Mouse (Mus musculus) adrenal gland (tissue): Measurements from ENCODE around the gene Lrrc4b.

Experiments used
- intact Hi-C: fragments of 180-260 bp; cut with DNase I; formaldehyde crosslinking; loops from one replicate; pipeline ENCODE4 v1.15.1; 2025

Gene Lrrc4b

GRCm38 (mm10) chr7:44463056-44463425, 34.2 kb downstream of the Lrrc4b start:
- intact Hi-C loops, result no loop called here

DNA sequence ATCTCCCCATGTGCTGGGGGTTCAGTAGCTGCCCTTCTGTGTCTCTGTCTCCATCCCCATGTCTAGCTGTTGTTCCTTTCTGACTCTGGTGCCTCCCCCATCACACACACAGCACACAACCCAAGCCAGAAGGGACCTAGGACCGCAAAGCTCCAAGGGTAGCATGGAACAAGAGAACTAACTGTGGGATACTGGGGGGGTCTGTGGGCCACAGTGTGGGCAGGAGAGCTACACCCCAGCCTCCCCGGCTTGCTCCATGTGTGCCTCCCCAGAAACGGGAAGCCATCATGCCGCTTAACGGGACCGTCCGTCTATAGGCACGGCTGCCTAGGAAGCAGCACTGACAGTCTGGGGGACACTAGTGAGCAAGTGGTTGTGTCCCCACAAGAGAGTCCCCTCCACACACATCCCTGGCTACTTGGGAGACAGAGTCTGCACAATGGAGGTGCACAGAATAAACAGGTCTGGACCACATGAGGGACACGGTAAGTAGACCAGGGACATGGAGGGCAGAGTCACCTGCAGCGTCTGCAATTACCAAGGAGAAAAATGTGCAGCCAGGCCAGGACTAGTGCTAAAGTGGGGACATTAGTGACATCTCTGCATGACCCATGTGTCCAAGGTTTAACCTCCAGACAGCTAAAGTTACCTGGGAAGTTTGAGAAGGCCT, 34.9 kb downstream of the Lrrc4b start:
- intact Hi-C loops, result no loop called here

GRCm38 (mm10) chr7:44464511-44464910, 35.7 kb downstream of the Lrrc4b start:
- intact Hi-C loops, result no loop called here

DNA sequence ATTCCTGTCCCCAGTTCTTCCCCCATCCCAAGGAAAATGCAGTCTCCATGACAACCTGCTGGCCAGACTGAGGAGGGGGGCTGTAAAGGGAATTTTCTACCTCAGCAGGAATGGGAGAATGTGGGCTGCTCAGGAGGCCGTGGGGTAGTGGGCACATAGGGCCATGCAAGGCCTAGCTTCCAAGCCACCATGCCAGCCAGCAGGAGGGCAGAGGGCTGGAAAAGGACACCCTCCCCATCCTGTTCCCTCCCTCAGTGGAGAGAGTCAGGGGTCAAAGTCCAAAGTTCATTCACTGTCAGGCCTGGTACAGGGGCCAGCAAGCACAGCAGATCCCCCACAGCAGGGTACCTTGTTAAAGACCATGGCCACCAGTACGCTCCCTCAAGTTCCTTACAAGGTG, 36.3 kb downstream of the Lrrc4b start, which contains the start of gene Aspdh:
Gene Aspdh, plus strand, starts transcription at position 281 of the 400 bp plus-strand sequence.
- intact Hi-C loops, result loop anchor here (5.0 kb wide), 1 partner anchor 88 kb away; no protein-coding TSS in a partner anchor

GRCm38 (mm10) chr7:44466006-44466887, 37.4 kb downstream of the Lrrc4b start:
- intact Hi-C loops, result loop anchor here (5.0 kb wide), 1 partner anchor 89 kb away; no protein-coding TSS in a partner anchor

DNA sequence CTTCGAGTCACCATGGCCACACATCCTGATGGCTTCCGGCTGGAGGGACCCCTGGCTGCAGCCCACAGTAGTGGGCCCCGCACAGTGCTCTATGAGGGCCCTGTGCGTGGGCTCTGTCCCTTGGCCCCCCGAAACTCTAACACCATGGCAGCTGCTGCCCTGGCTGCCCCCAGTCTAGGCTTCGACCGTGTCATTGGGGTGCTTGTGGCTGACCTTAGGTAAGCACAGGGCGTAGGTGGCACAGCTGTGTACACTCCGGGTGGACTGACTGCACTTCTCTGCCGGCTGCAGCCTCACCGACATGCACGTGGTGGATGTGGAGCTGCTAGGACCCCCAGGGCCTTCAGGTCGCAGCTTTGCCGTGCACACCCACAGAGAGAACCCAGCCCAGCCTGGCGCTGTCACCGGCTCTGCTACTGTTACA, 38.1 kb downstream of the Lrrc4b start:
- intact Hi-C loops, result loop anchor here (5.0 kb wide), 1 partner anchor 90 kb away; no protein-coding TSS in a partner anchor

- intact Hi-C loops, result loop anchor here (5.0 kb wide), 1 partner anchor 91 kb away; no protein-coding TSS in a partner anchor
These were observed 39.1 kb downstream of the Lrrc4b start, which contains the start of gene Josd2 for GRCm38 (mm10) chr7:44467811-44468411. TSS of gene Josd2 (plus strand) at chr7:44467980.

GRCm38 (mm10) chr7:44468644-44469285, 39.9 kb downstream of the Lrrc4b start:
- intact Hi-C loops, result loop anchor here (5.0 kb wide), 1 partner anchor 91 kb away; no protein-coding TSS in a partner anchor

GRCm38 (mm10) chr7:44469677-44470675, 41.2 kb downstream of the Lrrc4b start:
- intact Hi-C loops, result loop anchor here (5.0 kb wide), 1 partner anchor 93 kb away; no protein-coding TSS in a partner anchor

DNA sequence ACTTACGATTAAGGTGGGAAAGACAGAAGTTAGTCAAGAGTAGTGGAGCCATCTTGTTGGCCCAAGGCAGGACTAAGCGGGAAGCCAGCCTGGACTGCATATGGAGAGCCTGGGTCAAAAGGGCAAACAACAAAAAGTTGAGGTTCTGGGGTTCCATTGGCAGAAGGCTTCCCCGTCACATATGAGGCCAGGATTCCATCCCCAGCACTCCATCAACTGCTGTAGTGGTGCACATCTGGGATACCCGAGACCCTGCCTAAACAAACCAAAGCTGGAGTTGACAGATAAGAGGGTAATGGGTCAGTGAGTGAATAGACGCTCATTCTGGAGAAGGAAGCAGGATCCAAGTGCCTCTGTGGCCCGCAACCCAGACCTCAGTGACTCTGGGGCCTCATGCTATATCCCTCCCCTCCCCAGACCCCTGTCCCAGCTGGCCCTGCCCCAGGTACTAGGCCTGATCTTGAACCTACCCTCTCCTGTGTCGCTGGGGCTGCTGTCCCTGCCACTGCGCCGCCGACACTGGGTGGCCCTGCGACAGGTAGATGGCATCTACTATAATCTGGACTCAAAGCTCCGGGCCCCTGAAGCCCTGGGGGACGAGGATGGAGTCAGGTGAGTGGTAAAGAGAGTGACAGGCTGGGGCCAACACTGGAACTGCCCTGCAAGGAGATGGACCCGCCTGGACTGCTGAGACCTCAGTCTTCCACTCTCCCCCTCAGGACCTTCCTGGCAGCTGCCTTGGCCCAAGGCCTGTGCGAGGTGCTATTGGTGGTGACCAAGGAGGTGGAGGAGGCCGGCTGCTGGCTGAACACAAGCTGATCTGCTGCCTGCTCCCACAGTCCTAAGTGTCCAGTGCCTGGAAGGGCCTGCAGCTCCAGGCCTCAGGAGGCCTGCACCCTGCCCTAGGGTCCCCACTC, 42.1 kb downstream of the Lrrc4b start:
- intact Hi-C loops, result no loop called here

DNA sequence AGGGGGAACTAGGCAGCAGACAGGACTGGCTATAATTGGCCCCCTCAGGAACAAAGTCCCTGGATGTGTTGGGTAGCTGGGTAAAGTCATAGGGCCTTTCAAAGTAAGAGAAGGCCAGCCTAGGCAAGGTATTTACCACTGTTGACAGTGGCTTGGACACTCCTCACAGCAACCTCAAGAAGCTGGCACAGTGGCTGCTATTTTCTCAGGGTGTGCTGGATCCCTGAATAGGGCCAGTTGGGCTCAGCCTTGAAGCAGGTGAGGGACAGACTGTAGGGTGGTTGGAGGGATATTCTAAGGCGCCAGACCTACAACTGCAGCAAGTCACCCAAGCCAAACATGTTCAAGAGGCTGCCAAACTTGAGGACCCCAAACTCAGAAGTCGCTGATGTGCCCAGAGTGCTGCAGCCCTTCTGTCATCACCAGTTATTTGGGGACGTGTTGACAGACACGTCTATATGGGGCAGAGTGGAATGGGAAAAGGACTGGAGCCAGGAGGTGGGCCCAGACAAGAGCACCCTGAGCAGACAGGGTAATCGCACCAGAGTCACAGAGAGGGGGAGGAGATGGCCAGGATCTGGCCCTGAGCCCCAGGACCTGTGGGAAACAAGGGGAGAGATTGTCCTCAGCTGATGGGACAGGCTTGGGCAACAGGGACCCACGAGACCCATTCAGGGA, 43.2 kb downstream of the Lrrc4b start:
- intact Hi-C loops, result no loop called here

DNA sequence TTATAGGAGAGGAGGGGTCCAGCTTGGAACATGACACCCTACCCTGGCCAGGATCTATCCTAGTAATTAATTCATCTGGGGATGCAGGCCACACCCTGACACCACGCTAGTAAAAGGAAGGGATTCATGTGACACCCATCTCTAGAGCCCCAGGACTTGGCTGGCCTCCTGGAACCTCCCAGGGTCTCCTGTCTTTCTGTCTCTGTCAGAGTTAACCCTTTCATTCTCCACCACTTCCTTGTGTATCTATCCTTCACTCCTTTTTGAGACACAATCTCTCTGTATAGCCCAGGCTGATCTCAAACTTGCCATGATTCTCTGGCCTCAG, 43.7 kb downstream of the Lrrc4b start:
- intact Hi-C loops, result no loop called here

DNA sequence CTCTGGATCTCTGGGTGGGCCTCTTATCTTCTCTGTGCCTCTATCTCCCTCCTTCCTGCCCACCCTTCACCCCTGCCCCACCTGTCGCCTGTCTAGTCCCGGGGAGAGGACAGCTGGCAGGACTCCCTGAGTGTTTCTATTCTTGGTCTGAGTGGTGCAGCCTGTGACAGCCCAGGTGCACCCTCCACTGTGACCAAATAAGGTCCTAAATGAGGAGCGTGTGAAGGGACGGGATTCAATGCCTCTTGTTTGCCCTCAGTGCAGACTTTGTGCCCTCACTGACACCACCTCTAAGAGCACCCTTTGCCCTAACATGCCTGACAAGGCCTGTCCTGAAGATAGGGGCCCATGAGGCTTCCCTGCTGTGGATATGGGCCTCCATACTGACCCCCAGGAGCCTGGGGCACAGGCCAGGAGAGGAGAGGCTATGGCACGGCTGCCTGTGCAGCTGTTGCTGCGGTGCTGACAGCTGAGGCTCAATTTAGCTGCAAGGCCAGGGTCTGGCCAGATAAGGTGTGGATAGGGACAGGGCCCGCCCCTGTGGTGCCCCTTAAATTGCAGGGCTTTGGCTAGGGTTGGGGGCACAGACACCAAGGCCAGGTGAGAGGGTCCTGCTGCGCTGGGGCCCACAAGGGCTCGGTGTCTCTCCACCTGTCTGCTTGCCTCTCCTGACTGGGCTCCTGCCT, 44.3 kb downstream of the Lrrc4b start:
- intact Hi-C loops, result no loop called here

GRCm38 (mm10) chr7:44474419-44474818, 45.6 kb downstream of the Lrrc4b start:
- intact Hi-C loops, result no loop called here

DNA sequence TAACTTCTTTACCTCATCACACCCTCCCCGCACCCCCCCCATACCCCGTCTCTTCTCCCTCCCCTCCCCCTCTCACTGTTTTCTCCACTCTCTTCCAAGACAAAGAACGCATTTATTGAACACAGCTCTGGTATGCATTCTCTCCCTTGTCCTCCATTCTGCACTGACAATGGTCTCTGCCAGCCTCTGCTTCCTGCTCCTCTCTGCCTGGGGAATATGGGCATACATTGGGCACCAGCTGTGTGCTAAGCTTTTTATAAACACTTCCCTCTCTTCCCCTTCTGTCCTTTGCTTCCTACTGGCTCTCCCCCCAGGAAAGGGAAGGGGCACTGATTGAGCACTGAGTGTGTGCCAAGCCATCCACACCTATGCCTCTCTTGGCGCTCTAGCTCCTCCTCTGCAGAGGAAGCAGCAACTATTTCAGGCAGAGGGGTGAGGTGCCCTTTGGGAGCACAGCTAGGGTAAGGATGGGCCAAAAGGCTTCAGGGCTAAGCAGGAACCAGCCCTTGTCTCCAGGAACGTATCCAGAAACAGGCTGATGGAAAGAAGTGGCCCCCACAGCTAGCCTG, 46.3 kb downstream of the Lrrc4b start:
- intact Hi-C loops, result no loop called here

DNA sequence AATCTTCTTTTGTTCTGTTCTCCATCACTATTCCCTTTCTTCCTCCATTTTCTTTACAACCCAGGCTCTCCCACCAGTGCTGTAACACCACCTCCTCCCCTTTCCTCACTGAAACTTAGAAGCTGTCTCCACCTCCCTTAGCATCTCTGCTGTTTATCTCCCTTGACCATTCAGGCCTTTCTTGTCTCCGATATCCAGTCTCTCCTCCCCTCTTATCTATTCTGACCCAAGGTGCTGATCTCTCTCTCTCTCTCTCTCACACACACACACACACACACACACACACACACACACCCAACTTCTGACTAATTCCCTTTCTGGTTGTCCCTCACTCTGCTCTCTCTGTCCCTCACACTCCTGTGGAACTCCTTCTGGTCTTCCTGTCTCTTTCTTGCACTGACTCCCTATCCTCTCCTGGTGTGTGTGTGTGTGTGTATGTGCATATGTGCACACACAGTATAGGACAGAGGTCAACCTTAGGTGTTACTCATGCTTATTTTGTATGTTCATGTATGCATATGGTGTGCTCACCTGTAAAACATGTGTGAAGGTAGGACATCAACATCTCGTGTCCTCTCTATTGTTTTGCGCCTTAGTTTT, 54.1 kb downstream of the Lrrc4b start:
- intact Hi-C loops, result no loop called here

GRCm38 (mm10) chr7:44484109-44484508, 55.3 kb downstream of the Lrrc4b start:
- intact Hi-C loops, result no loop called here
